ENCODE assay signal across 26 mouse cellular contexts in the genomic region with DNA sequence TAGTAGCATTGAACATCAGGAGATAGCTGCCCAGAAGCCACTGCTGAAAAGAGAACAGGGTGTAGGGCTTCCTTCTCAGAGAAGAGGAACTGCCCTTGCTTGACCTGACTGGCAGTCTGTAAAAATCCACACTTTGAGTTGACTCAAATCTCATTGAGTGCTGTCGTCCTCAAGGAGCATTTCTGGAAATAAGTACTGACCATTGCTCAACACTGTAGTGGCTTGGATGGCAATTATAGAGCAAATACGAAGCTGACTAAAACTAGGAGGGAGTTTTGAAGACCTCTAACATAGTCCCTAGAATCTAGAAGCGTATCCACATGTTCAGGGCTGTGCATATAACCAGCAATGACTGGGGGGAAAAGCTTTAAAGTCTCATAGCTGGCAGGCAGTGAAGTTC.
DNase-seq lines count a peak whose midpoint lies in the region; ATAC-seq and TF ChIP-seq lines count a peak whose summit lies in the region.
"Had no signal": no experiment of that assay in that cellular context is flagged by ENCODE, and none has a peak within 500 bp of the region (broad histone marks: within the 10 kb centered on the region; RNA-seq: fewer than 3 reads in every experiment).

No protein-coding gene starts in this region.

- no peaks in the 10 kb centered on the region for H3K4me1 ChIP-seq in lung, embryonic 14.5 days (ENCODE audit: insufficient read depth)
- H3K4me1 ChIP-seq in lung, postnatal 0 days (ENCODE audit: insufficient read depth, low read depth, low read length) = no peaks in the 10 kb centered on the region
- H3K4me1 ChIP-seq in neural tube, embryonic 15.5 days = no peaks in the 10 kb centered on the region
- H3K4me1 ChIP-seq in forebrain, embryonic 14.5 days (ENCODE audit: control insufficient read depth, insufficient read depth, low read length) = no peaks in the 10 kb centered on the region
- H3K4me1 ChIP-seq: embryonic facial prominence, embryonic 10.5 days; embryonic facial prominence, embryonic 13.5 days; forebrain, embryonic 12.5 days; heart, embryonic 10.5 days; heart, embryonic 13.5 days had no signal

- WGBS in lung, embryonic 14.5 days = 60% methylated on average over 3 of the region's 3 CpGs
- 56% methylated on average over 3 of the region's 3 CpGs for WGBS in lung, postnatal 0 days
- 90% methylated on average over 3 of the region's 3 CpGs for WGBS in neural tube, embryonic 15.5 days
- 87% methylated on average over 3 of the region's 3 CpGs for WGBS in forebrain, embryonic 14.5 days

- H3K4me2 ChIP-seq in lung, embryonic 14.5 days = no peak overlapping the region
- H3K4me2 ChIP-seq in lung, postnatal 0 days (replicated peaks; ENCODE audit: low read depth, low read length) = no peak overlapping the region
- no peak overlapping the region for H3K4me2 ChIP-seq in neural tube, embryonic 15.5 days
- H3K4me2 ChIP-seq in forebrain, embryonic 14.5 days (ENCODE audit: low read length) = no peak overlapping the region
- H3K4me2 ChIP-seq: embryonic facial prominence, embryonic 13.5 days; forebrain, embryonic 12.5 days; heart, embryonic 13.5 days; hindbrain, embryonic 14.5 days had no signal

- no peaks in the 10 kb centered on the region for H3K36me3 ChIP-seq in lung, embryonic 14.5 days (ENCODE audit: insufficient read depth)
- H3K36me3 ChIP-seq in lung, postnatal 0 days (ENCODE audit: insufficient read depth, low read length) = no peaks in the 10 kb centered on the region
- H3K36me3 ChIP-seq in neural tube, embryonic 15.5 days = no peaks in the 10 kb centered on the region
- H3K36me3 ChIP-seq in forebrain, embryonic 14.5 days (ENCODE audit: control insufficient read depth, insufficient read depth, low read length) = no peaks in the 10 kb centered on the region
- H3K36me3 ChIP-seq: embryonic facial prominence, embryonic 10.5 days; embryonic facial prominence, embryonic 13.5 days; forebrain, embryonic 12.5 days; heart, embryonic 10.5 days; heart, embryonic 13.5 days had no signal

- H3K9ac ChIP-seq in lung, embryonic 14.5 days = no peak overlapping the region
- H3K9ac ChIP-seq in lung, postnatal 0 days (replicated peaks; ENCODE audit: low read depth) = no peak overlapping the region
- H3K9ac ChIP-seq in neural tube, embryonic 15.5 days (replicated peaks) = no peak overlapping the region
- no peak overlapping the region for H3K9ac ChIP-seq in forebrain, embryonic 14.5 days (ENCODE audit: low read length)
- H3K9ac ChIP-seq: embryonic facial prominence, embryonic 13.5 days; forebrain, embryonic 12.5 days; heart, embryonic 13.5 days; hindbrain, embryonic 14.5 days had no signal

- DNase-seq in lung, embryonic 14.5 days = no peak
- peak; percentile 91 for DNase-seq in lung, postnatal 0 days (ENCODE audit: low spot score)
- peak; percentile 84 for DNase-seq in lung, postnatal 25 days (ENCODE audit: low spot score)
- DNase-seq in embryo, embryonic 11 days = no peak
- no peak for DNase-seq in forebrain, embryonic 14.5 days (ENCODE audit: low spot score)
- DNase-seq: adrenal gland, adult 2 months; adrenal gland, postnatal 14 days; cerebellum, adult 11-12 months; cerebellum, adult 8-10 months; cerebellum, postnatal 14 days; gastrocnemius, postnatal 10 days; gastrocnemius, postnatal 36 days; heart, adult 2 months; heart, postnatal 14 days; heart, postnatal 4 days had no signal

- no peaks in the 10 kb centered on the region for H3K9me3 ChIP-seq in lung, embryonic 14.5 days (ENCODE audit: low read depth, low read length)
- no peaks in the 10 kb centered on the region for H3K9me3 ChIP-seq in lung, postnatal 0 days (ENCODE audit: low read length)
- H3K9me3 ChIP-seq in neural tube, embryonic 15.5 days (replicated peaks) = no peaks in the 10 kb centered on the region
- H3K9me3 ChIP-seq in forebrain, embryonic 14.5 days (replicated peaks; ENCODE audit: control insufficient read depth, low read length) = no peaks in the 10 kb centered on the region
- H3K9me3 ChIP-seq: embryonic facial prominence, embryonic 10.5 days; embryonic facial prominence, embryonic 13.5 days; forebrain, embryonic 12.5 days; heart, embryonic 10.5 days; heart, embryonic 13.5 days had no signal

- TF ChIP-seq EP300 in lung, postnatal 0 days (IDR thresholded peaks at IDR 0.05) = peak; percentile 99

- H3K27ac ChIP-seq in lung, embryonic 14.5 days (ENCODE audit: low read depth) = 0 out of 2 replicates have a peak overlapping the region, but pooled peaks have one; percentile 36
- peak overlapping the region; percentile 77 for H3K27ac ChIP-seq in lung, postnatal 0 days (ENCODE audit: low read length)
- H3K27ac ChIP-seq in neural tube, embryonic 15.5 days (replicated peaks) = no peak overlapping the region
- H3K27ac ChIP-seq in forebrain, embryonic 14.5 days (ENCODE audit: low read depth, low read length) = no peak overlapping the region
- H3K27ac ChIP-seq: embryonic facial prominence, embryonic 10.5 days; embryonic facial prominence, embryonic 13.5 days; forebrain, embryonic 12.5 days; heart, adult 2 months; heart, embryonic 10.5 days; heart, embryonic 13.5 days; hindbrain, embryonic 14.5 days; hindbrain, postnatal 0 days had no signal

- H3K4me3 ChIP-seq in lung, embryonic 14.5 days (ENCODE audit: low read depth, low read length) = no peak overlapping the region
- no peak overlapping the region for H3K4me3 ChIP-seq in lung, postnatal 0 days (ENCODE audit: low read depth, low read length)
- H3K4me3 ChIP-seq in neural tube, embryonic 15.5 days (replicated peaks) = no peak overlapping the region
- no peak overlapping the region for H3K4me3 ChIP-seq in forebrain, embryonic 14.5 days (ENCODE audit: low read depth, low read length)
- H3K4me3 ChIP-seq: embryonic facial prominence, embryonic 10.5 days; embryonic facial prominence, embryonic 13.5 days; erythroblast, embryonic 14.5 days; forebrain, embryonic 12.5 days; heart, adult 2 months; heart, embryonic 10.5 days; heart, embryonic 13.5 days had no signal

- TF ChIP-seq CTCF in lung, embryonic 14.5 days (IDR thresholded peaks at IDR 0.05; ENCODE audit: low read depth) = no peak
- TF ChIP-seq CTCF in lung, postnatal 0 days (IDR thresholded peaks at IDR 0.05) = no peak

- H3K27me3 ChIP-seq in lung, embryonic 14.5 days (ENCODE audit: insufficient read depth, low read length) = no peaks in the 10 kb centered on the region
- H3K27me3 ChIP-seq in lung, postnatal 0 days (replicated peaks; ENCODE audit: insufficient read depth, low read length) = no peaks in the 10 kb centered on the region
- no peaks in the 10 kb centered on the region for H3K27me3 ChIP-seq in neural tube, embryonic 15.5 days (replicated peaks)
- H3K27me3 ChIP-seq in forebrain, embryonic 14.5 days (replicated peaks; ENCODE audit: control insufficient read depth, insufficient read depth, low read length) = no peaks in the 10 kb centered on the region
- H3K27me3 ChIP-seq: embryonic facial prominence, embryonic 13.5 days; forebrain, embryonic 12.5 days; heart, embryonic 13.5 days had no signal

- no peak for ATAC-seq in lung, embryonic 14.5 days (ENCODE audit: insufficient read depth)
- ATAC-seq in lung, postnatal 0 days = peak; percentile 92
- ATAC-seq in neural tube, embryonic 15.5 days (ENCODE audit: low FRiP score) = no peak
- ATAC-seq in forebrain, embryonic 14.5 days = no peak
- ATAC-seq: CD4-positive, CD25-positive, alpha-beta regulatory T cell, adult 4 months; forebrain, embryonic 16.5 days; hindbrain, postnatal 0 days had no signal

Comparison
In these comparisons a context has a peak if more than half of its experiments do, and no peak if none do; other contexts are left out.
1. DNase-seq: peak in lung, postnatal 0 days (single experiment) and lung, postnatal 25 days (single experiment); none in lung, embryonic 14.5 days (single experiment), embryo, embryonic 11 days (single experiment) and forebrain, embryonic 14.5 days (single experiment).
2. H3K27ac ChIP-seq: peak in lung, embryonic 14.5 days (single experiment) and lung, postnatal 0 days (single experiment); none in neural tube, embryonic 15.5 days (single experiment) and forebrain, embryonic 14.5 days (single experiment).